Mouse (Mus musculus): ENCODE data around the gene Coil. TPM values are rescaled to one million over a fixed set of nuclear protein-coding genes. Genes with fewer than 3 reads are reported as not detected.

The Coil gene
- polyA plus RNA-seq (2012; rRNA removed), result 98.9 and 101 TPM in 2 replicates

DNA sequence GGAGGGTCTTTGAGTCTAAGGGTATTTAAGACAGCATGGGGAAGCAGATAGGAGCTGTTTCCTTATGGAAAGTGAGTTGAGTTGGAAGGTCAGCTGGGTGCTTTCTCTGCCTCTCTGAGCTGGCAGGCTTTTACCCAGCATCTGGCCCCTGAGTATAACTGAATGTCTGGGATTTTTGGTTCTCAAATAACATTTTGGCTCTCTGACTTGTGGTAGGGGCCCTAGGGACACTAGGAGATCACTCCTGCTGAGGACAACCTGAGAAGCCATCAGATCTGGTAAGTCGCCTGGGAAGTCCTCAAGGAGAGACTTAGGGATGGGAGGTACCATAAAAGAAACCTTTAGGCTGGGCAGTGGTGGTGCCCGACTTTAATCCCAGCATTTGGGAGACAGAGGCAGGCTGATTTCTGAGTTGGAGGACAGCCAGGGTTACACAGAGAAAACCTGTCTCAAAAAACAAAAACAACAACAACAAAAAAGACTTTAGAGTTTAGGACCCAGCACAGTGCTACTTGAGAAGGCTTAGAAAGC is at the start of gene Coil:
Gene Coil, plus strand, starts transcription at position 51 of the 531 bp plus-strand sequence.
- Histone ChIP-seq H3K36me3 (ENCODE audit: control insufficient read depth, insufficient read depth, low read length) (no peaks in the 10 kb centered on the region), H3K4me1 (ENCODE audit: control insufficient read depth, insufficient read depth, low read length) (peaks cover 6% of the 10 kb centered on the region), H3K4me3 (ENCODE audit: control insufficient read depth, low read depth, low read length) (no peak within 1 kb of the TSS), H3K27me3 (ENCODE audit: control insufficient read depth, insufficient read depth, low read length) (no peaks in the 10 kb centered on the region), H3K27ac (ENCODE audit: control insufficient read depth, insufficient read depth, low read depth, low read length) (no peak within 1 kb of the TSS)
- no peak for TF ChIP-seq CTCF (IDR thresholded peaks at IDR 0.05; ENCODE audit: control insufficient read depth, insufficient read depth, insufficient replicate concordance, low read depth, low read length)
- TF ChIP-seq POLR2A (IDR thresholded peaks at IDR 0.05; ENCODE audit: control insufficient read depth, low read depth, low read length), result no peak

DNA sequence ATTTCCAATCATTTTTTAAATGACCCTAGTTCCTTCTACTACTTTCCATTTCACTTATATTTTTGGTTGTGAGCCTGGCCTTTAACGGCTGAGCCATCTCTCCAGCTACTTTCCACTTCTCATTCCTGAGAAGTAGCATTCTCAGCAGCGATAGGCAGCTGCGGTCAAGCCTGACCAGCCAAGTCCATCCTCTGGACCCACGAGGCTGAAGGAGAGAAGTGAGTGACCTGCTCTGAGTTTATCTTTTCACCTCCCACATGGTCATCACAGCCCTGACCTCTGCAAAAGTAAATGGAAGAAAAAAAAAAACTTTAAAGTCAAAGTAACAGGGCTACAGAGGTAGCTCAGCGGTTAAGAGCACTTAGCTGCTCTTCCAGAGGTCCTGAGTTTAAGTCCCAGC is 43.5 kb upstream of the Coil start:
- H3K4me3 ChIP-seq (ENCODE audit: control insufficient read depth, low read depth, low read length), result no peak overlapping the region
- no peaks in the 10 kb centered on the region for H3K27me3 ChIP-seq (ENCODE audit: control insufficient read depth, insufficient read depth, low read length)
- H3K4me1 ChIP-seq (ENCODE audit: control insufficient read depth, insufficient read depth, low read length), result no peaks in the 10 kb centered on the region
- H3K27ac ChIP-seq (ENCODE audit: control insufficient read depth, insufficient read depth, low read depth, low read length), result no peak overlapping the region
- H3K36me3 ChIP-seq (ENCODE audit: control insufficient read depth, insufficient read depth, low read length), result peaks cover 5% of the 10 kb centered on the region
- TF ChIP-seq POLR2A (IDR thresholded peaks at IDR 0.05; ENCODE audit: control insufficient read depth, low read depth, low read length) (no peak), CTCF (IDR thresholded peaks at IDR 0.05; ENCODE audit: control insufficient read depth, insufficient read depth, insufficient replicate concordance, low read depth, low read length) (no peak)

DNA sequence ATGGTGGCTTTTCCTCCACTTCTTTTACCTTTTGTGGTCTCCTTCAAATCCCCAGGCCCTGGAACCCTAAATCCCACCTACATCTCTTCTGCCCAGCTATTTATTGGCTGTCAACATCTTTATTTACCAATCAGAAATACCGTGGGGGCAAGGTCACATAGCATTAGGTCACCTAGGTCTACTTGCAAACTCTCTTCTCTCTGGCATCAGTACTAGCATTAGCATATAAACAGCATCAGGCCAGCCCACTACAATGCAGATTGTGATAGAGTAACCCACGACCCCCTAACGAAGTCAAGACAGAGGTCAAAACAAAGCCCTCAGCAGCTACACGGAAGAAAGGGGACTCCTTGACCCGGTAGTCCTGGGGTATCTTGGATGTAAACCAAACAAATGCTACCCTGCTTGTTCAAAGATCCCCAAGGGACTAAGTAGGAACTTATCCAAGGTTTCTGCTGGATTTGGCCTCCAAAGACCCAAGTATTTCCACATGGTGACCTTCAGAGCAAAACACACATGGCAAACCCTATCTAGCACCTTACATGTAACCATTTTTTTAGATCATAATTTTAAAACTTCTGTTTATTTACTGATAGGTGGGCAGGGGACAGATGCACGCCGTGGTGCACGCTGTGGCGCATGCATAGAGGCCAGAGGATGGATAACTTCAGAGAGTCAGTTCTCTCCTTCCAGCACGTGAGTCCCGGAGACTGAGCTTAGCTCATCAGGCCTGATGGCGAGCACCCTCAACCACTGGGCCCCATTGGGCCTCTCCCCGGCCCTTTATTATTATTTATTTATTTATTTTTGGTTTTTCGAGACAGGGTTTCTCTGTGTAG is 38.1 kb upstream of the Coil start:
- TF ChIP-seq POLR2A (IDR thresholded peaks at IDR 0.05; ENCODE audit: control insufficient read depth, low read depth, low read length) (no peak), CTCF (IDR thresholded peaks at IDR 0.05; ENCODE audit: control insufficient read depth, insufficient read depth, insufficient replicate concordance, low read depth, low read length) (no peak)
- Histone ChIP-seq H3K27me3 (ENCODE audit: control insufficient read depth, insufficient read depth, low read length) (no peaks in the 10 kb centered on the region), H3K36me3 (ENCODE audit: control insufficient read depth, insufficient read depth, low read length) (peaks cover 4% of the 10 kb centered on the region; the same call in 1 of the 2 replicates), H3K27ac (ENCODE audit: control insufficient read depth, insufficient read depth, low read depth, low read length) (no peak overlapping the region), H3K4me1 (ENCODE audit: control insufficient read depth, insufficient read depth, low read length) (no peaks in the 10 kb centered on the region), H3K4me3 (ENCODE audit: control insufficient read depth, low read depth, low read length) (no peak overlapping the region)

DNA sequence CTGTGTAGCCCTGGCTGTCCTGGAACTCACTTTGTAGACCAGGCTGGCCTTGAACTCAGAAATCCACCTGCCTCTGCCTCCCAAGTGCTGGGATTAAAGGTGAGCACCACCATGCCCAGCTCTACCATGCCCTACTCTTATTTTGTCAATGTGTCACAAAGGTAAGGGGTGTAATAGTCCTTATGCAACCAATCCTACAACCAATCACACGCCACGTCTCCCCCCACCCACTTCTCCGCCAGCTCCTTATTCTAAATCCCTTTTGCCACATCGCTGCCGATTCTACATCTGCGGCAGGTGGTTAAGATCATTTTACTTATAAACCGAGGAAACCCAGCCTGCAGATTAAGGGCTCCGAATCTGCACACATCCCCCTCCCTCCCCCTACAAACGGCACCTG is 37.0 kb upstream of the Coil start:
- Histone ChIP-seq H3K36me3 (ENCODE audit: control insufficient read depth, insufficient read depth, low read length) (no peaks in the 10 kb centered on the region; the same call in 1 of the 2 replicates), H3K4me3 (ENCODE audit: control insufficient read depth, low read depth, low read length) (no peak overlapping the region), H3K27ac (ENCODE audit: control insufficient read depth, insufficient read depth, low read depth, low read length) (no peak overlapping the region), H3K4me1 (ENCODE audit: control insufficient read depth, insufficient read depth, low read length) (no peaks in the 10 kb centered on the region), H3K27me3 (ENCODE audit: control insufficient read depth, insufficient read depth, low read length) (no peaks in the 10 kb centered on the region)
- TF ChIP-seq POLR2A (IDR thresholded peaks at IDR 0.05; ENCODE audit: control insufficient read depth, low read depth, low read length) (no peak), CTCF (IDR thresholded peaks at IDR 0.05; ENCODE audit: control insufficient read depth, insufficient read depth, insufficient replicate concordance, low read depth, low read length) (no peak)

DNA sequence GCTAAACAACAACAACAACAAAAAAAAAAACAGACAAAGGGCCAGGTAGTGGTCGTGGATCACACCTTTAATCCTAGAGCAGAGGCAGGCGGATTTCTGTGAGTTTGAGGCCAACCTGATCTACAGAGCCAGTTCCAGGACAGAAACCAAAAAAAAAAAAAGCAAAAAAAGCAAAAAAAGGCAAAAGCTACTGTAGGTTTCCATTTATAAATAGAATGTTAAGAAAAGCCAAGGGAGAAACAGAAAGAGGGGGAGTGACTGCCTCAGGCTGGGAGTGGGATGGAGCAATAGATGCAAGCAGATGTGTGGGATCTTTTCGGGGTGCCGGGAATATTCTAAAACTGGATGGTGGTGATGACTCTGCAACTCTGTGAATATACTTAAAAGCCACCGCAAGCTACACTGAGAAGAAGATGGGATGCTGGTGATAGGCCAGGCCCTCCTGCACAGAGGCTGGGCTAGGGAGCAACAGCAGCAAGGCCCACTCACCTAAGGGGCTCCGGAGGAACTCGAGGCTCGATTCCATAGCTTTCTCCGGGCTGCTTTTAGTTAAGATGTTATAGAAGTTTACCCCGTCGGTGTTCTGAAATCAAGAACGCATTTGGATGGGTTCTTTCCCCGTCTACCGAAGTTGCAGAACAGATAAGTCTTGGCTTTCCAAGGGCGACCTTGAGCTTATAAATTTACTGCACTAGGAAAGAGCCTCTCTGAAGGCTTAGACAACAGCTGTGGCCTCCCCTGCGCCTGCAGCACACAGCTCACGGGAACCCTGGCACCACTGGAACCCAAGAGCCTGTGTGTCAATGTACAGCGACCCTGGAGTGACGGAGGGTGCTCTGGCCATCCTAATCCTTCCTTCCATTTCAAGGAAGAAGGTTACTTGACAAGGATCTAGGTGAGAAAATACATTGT is 35.7 kb upstream of the Coil start:
- no peak overlapping the region for H3K4me3 ChIP-seq (ENCODE audit: control insufficient read depth, low read depth, low read length)
- no peak overlapping the region for H3K27ac ChIP-seq (ENCODE audit: control insufficient read depth, insufficient read depth, low read depth, low read length)
- no peaks in the 10 kb centered on the region; the same call in 1 of the 2 replicates for H3K36me3 ChIP-seq (ENCODE audit: control insufficient read depth, insufficient read depth, low read length)

DNA sequence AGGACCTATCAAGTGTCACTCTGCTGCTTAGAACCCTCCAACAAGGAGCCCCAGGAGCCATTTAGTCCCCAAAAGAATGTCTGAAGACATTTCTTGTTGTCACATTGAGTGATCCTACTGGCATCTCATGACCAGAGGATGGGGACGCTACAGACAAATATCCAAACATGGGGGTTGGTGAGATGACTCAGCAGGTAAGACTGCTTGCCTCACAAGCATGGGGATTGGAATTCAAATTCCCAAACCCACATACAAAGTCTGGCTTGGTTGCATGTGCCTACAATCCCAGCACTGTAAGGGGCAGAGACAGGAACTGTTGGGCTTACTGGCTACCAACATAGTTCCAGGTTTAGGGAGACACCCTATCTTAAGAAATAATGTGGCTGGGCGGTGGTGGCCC is 32.2 kb upstream of the Coil start:
- no peak for TF ChIP-seq POLR2A (IDR thresholded peaks at IDR 0.05; ENCODE audit: control insufficient read depth, low read depth, low read length)
- no peak for TF ChIP-seq CTCF (IDR thresholded peaks at IDR 0.05; ENCODE audit: control insufficient read depth, insufficient read depth, insufficient replicate concordance, low read depth, low read length)
- Histone ChIP-seq H3K27ac (ENCODE audit: control insufficient read depth, insufficient read depth, low read depth, low read length) (no peak overlapping the region), H3K36me3 (ENCODE audit: control insufficient read depth, insufficient read depth, low read length) (no peaks in the 10 kb centered on the region; the same call in none of the 2 replicates), H3K27me3 (ENCODE audit: control insufficient read depth, insufficient read depth, low read length) (no peaks in the 10 kb centered on the region), H3K4me1 (ENCODE audit: control insufficient read depth, insufficient read depth, low read length) (no peaks in the 10 kb centered on the region), H3K4me3 (ENCODE audit: control insufficient read depth, low read depth, low read length) (no peak overlapping the region)

More for the DNA sequence above, 35.7 kb upstream of the Coil start:
- TF ChIP-seq CTCF (IDR thresholded peaks at IDR 0.05; ENCODE audit: control insufficient read depth, insufficient read depth, insufficient replicate concordance, low read depth, low read length) (no peak), POLR2A (IDR thresholded peaks at IDR 0.05; ENCODE audit: control insufficient read depth, low read depth, low read length) (no peak)
- Histone ChIP-seq H3K4me1 (ENCODE audit: control insufficient read depth, insufficient read depth, low read length) (no peaks in the 10 kb centered on the region), H3K27me3 (ENCODE audit: control insufficient read depth, insufficient read depth, low read length) (no peaks in the 10 kb centered on the region)

DNA sequence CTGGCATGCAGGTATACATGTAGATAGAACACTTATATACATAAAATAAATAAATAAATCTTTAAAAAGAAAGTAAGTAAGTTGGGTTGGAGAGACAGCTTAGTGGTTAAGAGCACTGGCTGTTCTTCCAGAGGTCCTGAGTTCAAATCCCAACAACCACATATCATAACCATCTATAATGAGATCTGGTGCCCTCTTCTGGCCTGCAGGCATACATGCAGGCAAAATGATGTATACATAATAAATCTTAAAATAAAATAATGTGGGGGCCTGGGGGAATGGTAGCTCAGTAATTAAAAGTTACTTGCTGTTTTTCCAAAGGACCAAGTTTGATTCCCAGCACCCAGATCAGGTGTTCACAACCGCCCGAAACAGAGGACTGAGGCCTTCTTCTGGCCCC is 31.3 kb upstream of the Coil start:
- TF ChIP-seq CTCF (IDR thresholded peaks at IDR 0.05; ENCODE audit: control insufficient read depth, insufficient read depth, insufficient replicate concordance, low read depth, low read length) (no peak), POLR2A (IDR thresholded peaks at IDR 0.05; ENCODE audit: control insufficient read depth, low read depth, low read length) (no peak)

More for the DNA sequence above, 31.3 kb upstream of the Coil start:
- no peaks in the 10 kb centered on the region for H3K4me1 ChIP-seq (ENCODE audit: control insufficient read depth, insufficient read depth, low read length)
- no peaks in the 10 kb centered on the region; the same call in none of the 2 replicates for H3K36me3 ChIP-seq (ENCODE audit: control insufficient read depth, insufficient read depth, low read length)
- H3K27me3 ChIP-seq (ENCODE audit: control insufficient read depth, insufficient read depth, low read length), result no peaks in the 10 kb centered on the region
- H3K27ac ChIP-seq (ENCODE audit: control insufficient read depth, insufficient read depth, low read depth, low read length), result no peak overlapping the region
- H3K4me3 ChIP-seq (ENCODE audit: control insufficient read depth, low read depth, low read length), result no peak overlapping the region

All from testis, adult 2 months (tissue).